Mouse (Mus musculus): ENCODE data around the gene Cd7.

GRCm38 (mm10) chr11:121027259-121027658 is 12.0 kb downstream of the Cd7 start:
- no peak for TF ChIP-seq POLR2A (IDR thresholded peaks at IDR 0.05; ENCODE audit: borderline replicate concordance, extremely low read depth, insufficient read depth, insufficient read length, poor library complexity, severe bottlenecking)
- TF ChIP-seq CTCF (IDR thresholded peaks at IDR 0.05; ENCODE audit: borderline replicate concordance, extremely low read depth, insufficient read depth, insufficient read length): no peak
